ENCODE assay signal across 30 mouse cellular contexts in genomic region chr10:105693131-105693530, GRCm38 (mm10).
DNase-seq lines count a peak whose midpoint lies in the region; ATAC-seq lines count a peak whose summit lies in the region.
"Had no signal": no experiment of that assay in that cellular context is flagged by ENCODE, and none has a peak within 500 bp of the region (broad histone marks: within the 10 kb centered on the region; RNA-seq: fewer than 3 reads in every experiment).

No protein-coding gene starts in this region.

- peak; percentile 35 for DNase-seq in embryo, embryonic 10.5 days (ENCODE audit: low spot score)
- no peak for DNase-seq in embryo, embryonic 9.5 days (ENCODE audit: extremely low spot score)
- DNase-seq in neural tube, embryonic 11.5 days (ENCODE audit: low spot score): no peak
- DNase-seq in neural tube, embryonic 10.5 days (ENCODE audit: extremely low spot score, low spot score): no peak
- peak; percentile 66 for DNase-seq in retina, postnatal 1 day
- DNase-seq in right cerebral cortex, postnatal 14 days: no peak
- no peak for DNase-seq in left cerebral cortex, adult 18-20 months (ENCODE audit: low spot score in 2 of 2)
- DNase-seq: adrenal gland, adult 8-10 months; adrenal gland, postnatal 25 days; B cell, adult 2 months; cerebellum, adult 11-12 months; cerebellum, adult 8-10 months; cerebellum, postnatal 14 days; gastrocnemius, postnatal 25 days; heart, adult 18-20 months; heart, postnatal 10 days; heart, postnatal 36 days; kidney, adult 18-20 months had no signal

- no peak overlapping the region for H3K4me3 ChIP-seq in neural tube, embryonic 11.5 days (ENCODE audit: low read depth, low read length)
- H3K4me3 ChIP-seq in hindbrain, embryonic 16.5 days (ENCODE audit: low read length): no peak overlapping the region
- H3K4me3 ChIP-seq: embryonic facial prominence, embryonic 12.5 days; embryonic facial prominence, embryonic 15.5 days; forebrain, embryonic 15.5 days; heart, embryonic 12.5 days; heart, embryonic 15.5 days; hindbrain, embryonic 15.5 days had no signal

- H3K9me3 ChIP-seq in neural tube, embryonic 11.5 days (ENCODE audit: control insufficient read depth, low read length): no peaks in the 10 kb centered on the region
- H3K9me3 ChIP-seq in hindbrain, embryonic 16.5 days (ENCODE audit: control insufficient read depth, low read length): no peaks in the 10 kb centered on the region
- H3K9me3 ChIP-seq: embryonic facial prominence, embryonic 12.5 days; embryonic facial prominence, embryonic 15.5 days; forebrain, embryonic 15.5 days; G1E; heart, embryonic 12.5 days; heart, embryonic 15.5 days; hindbrain, embryonic 15.5 days had no signal

- H3K27ac ChIP-seq in neural tube, embryonic 11.5 days (ENCODE audit: low read depth, low read length): no peak overlapping the region
- no peak overlapping the region for H3K27ac ChIP-seq in hindbrain, embryonic 16.5 days (ENCODE audit: low read depth, low read length)
- H3K27ac ChIP-seq: embryonic facial prominence, embryonic 12.5 days; embryonic facial prominence, embryonic 15.5 days; forebrain, embryonic 15.5 days; heart, embryonic 15.5 days; hindbrain, embryonic 15.5 days had no signal

- no peaks in the 10 kb centered on the region for H3K36me3 ChIP-seq in neural tube, embryonic 11.5 days (ENCODE audit: control insufficient read depth, insufficient read depth, low read length)
- no peaks in the 10 kb centered on the region for H3K36me3 ChIP-seq in hindbrain, embryonic 16.5 days (ENCODE audit: control insufficient read depth, insufficient read depth, low read length)
- H3K36me3 ChIP-seq: embryonic facial prominence, embryonic 12.5 days; embryonic facial prominence, embryonic 15.5 days; forebrain, embryonic 15.5 days; G1E; heart, embryonic 12.5 days; heart, embryonic 15.5 days; hindbrain, embryonic 15.5 days had no signal

- no peaks in the 10 kb centered on the region for H3K27me3 ChIP-seq in neural tube, embryonic 11.5 days (ENCODE audit: control insufficient read depth, insufficient read depth, low read length)
- H3K27me3 ChIP-seq in hindbrain, embryonic 16.5 days (replicated peaks; ENCODE audit: control insufficient read depth, insufficient read depth, low read length): no peaks in the 10 kb centered on the region
- H3K27me3 ChIP-seq: CH12.LX; embryonic facial prominence, embryonic 12.5 days; embryonic facial prominence, embryonic 15.5 days; forebrain, embryonic 15.5 days; heart, embryonic 12.5 days; heart, embryonic 15.5 days; hindbrain, embryonic 15.5 days had no signal

- H3K4me1 ChIP-seq in neural tube, embryonic 11.5 days (ENCODE audit: control insufficient read depth, insufficient read depth, low read length): no peaks in the 10 kb centered on the region
- no peaks in the 10 kb centered on the region for H3K4me1 ChIP-seq in hindbrain, embryonic 16.5 days (ENCODE audit: control insufficient read depth, insufficient read depth, low read depth, low read length)
- H3K4me1 ChIP-seq: embryonic facial prominence, embryonic 12.5 days; embryonic facial prominence, embryonic 15.5 days; forebrain, embryonic 15.5 days; heart, embryonic 12.5 days; heart, embryonic 15.5 days had no signal

- peak; percentile 48; the same call in 1 of the 2 replicates for ATAC-seq in neural tube, embryonic 11.5 days (ENCODE audit: insufficient read depth, low FRiP score, low TSS enrichment)
- peak; percentile 65; the same call in 1 of the 2 replicates for ATAC-seq in hindbrain, embryonic 16.5 days
- ATAC-seq: activated CD4-positive, CD25-positive, alpha-beta regulatory T cell, adult 4 months; forebrain, embryonic 15.5 days; inflammation-experienced regulatory T-cells, adult 6 months; intestine, embryonic 16.5 days had no signal

- 66% methylated on average over 4 of the region's 4 CpGs for WGBS in neural tube, embryonic 11.5 days
- WGBS in hindbrain, embryonic 16.5 days: 42% methylated on average over 4 of the region's 4 CpGs

- no peak overlapping the region for H3K4me2 ChIP-seq in neural tube, embryonic 11.5 days (ENCODE audit: low read depth)
- no peak overlapping the region for H3K4me2 ChIP-seq in hindbrain, embryonic 16.5 days (ENCODE audit: low read length)
- H3K4me2 ChIP-seq: embryonic facial prominence, embryonic 12.5 days; embryonic facial prominence, embryonic 15.5 days; forebrain, embryonic 15.5 days; heart, embryonic 12.5 days; heart, embryonic 15.5 days; hindbrain, embryonic 15.5 days had no signal

- no peak overlapping the region for H3K9ac ChIP-seq in neural tube, embryonic 11.5 days (ENCODE audit: low read length)
- H3K9ac ChIP-seq in hindbrain, embryonic 16.5 days (ENCODE audit: low read depth, low read length): no peak overlapping the region
- H3K9ac ChIP-seq: embryonic facial prominence, embryonic 12.5 days; embryonic facial prominence, embryonic 15.5 days; forebrain, embryonic 15.5 days; heart, embryonic 12.5 days; heart, embryonic 15.5 days; hindbrain, embryonic 15.5 days had no signal

Comparison
In these comparisons a context has a peak if more than half of its experiments do, and no peak if none do; other contexts are left out.
1. DNase-seq: peak in embryo, embryonic 10.5 days (single experiment) and retina, postnatal 1 day (single experiment); none in embryo, embryonic 9.5 days (single experiment), neural tube, embryonic 11.5 days (single experiment), neural tube, embryonic 10.5 days (single experiment), right cerebral cortex, postnatal 14 days (single experiment) and left cerebral cortex, adult 18-20 months (0 of 2).